Mouse (Mus musculus): Measurements from ENCODE around the gene Mrps27.
"Not testable (repeated sequence)": the region's sequence is repeated elsewhere in the genome, so short reads cannot be mapped to it uniquely, and the experiment has no call there.

Gene Mrps27

GRCm38 (mm10) chr13:99344599-99345575 lies at the start of gene Mrps27, which contains the start of gene Ptcd2:
TSS of gene Mrps27 (plus strand) at chr13:99344786.
TSS of gene Ptcd2 (minus strand) at chr13:99344705.
- DNase-seq = peak; percentile 98 to 99

GRCm38 (mm10) chr13:99299921-99300320 lies 44.7 kb upstream of the Mrps27 start:
- DNase-seq = no peak

DNA sequence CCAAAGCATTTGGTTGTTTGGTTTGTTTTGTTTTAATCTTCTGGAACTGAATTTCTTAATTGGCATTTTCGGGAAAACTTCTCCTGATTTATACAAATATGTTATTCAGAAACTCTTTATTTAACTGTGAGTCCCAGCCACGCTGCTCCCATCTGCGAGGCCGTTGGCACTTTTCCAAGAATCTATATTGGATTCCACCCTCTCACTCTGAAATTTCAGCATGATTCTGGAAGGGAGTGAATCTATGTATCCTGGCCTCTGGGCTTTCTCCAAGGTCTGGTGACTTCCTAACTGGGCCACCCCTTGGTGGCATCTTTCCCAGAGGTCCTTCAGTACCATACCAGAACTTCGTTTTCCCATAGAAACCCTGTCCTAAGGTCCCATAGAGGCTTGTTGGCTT lies 40.7 kb upstream of the Mrps27 start:
- peak in 1 of 2 experiments; percentile 35 for DNase-seq

DNA sequence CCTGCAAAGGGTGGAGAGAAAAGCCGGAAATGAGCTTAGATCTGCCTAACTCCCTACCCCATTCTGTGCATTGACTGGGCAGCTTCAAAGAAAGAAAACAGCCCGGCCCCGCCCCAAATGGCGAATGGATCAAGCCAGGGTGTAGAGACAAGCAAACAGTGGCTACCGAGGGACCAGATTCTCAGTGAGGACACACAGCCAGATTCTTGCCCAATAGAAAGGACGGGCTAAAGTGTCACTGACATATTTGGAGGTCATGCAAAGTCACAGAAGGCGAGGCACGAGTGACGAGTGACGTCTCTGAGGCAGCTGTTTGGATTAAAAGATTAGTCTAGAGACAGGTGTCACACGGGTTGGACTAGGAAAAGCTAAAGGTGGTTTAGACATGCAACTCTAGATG lies 40.2 kb upstream of the Mrps27 start:
- no peak for DNase-seq

DNA sequence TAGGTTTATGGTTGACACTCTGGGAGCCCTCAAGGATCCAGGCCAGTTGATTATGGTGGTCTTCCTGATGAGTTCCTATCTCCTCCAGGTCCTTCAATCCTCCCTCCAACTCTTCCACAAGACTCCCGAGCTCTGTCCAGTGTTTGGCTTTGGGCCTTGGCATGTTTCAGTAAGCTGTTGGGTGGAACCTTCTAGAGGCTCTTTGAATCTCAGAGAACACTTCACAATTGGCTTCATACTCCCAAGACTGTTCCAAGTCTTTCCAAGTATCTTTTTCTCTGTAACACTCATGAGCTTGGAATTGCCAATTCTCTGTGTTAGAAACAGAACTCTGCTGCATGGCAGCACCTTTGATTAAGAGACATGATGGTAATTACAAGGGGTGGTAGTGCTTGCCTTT lies 39.4 kb upstream of the Mrps27 start:
- no peak for DNase-seq

- no peak for DNase-seq
Observed at GRCm38 (mm10) chr13:99306164-99306563, 38.4 kb upstream of the Mrps27 start.

GRCm38 (mm10) chr13:99307930-99308359 lies 36.6 kb upstream of the Mrps27 start:
- DNase-seq = no peak

- no peak for DNase-seq
Observed at GRCm38 (mm10) chr13:99308393-99308792, 36.2 kb upstream of the Mrps27 start.

DNA sequence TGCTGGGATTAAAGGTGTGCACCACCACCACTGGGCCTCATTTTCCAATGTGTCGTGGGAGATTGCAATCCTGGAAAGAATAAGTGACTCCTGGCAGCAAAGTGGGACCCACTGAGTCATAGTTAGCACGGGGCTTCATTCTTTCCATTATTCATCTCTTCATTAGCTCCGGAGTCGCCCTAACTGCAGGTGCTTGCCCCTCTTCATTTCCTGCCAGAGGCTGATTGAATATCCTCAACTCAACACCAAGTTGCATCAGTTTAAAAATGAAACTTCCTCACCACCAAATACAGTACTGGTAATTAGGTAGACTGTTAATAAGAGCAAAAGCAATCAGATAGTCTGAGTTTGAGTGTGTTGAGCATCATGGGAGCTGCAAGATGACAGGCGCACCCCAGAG lies 30.5 kb upstream of the Mrps27 start:
- no peak for DNase-seq

DNA sequence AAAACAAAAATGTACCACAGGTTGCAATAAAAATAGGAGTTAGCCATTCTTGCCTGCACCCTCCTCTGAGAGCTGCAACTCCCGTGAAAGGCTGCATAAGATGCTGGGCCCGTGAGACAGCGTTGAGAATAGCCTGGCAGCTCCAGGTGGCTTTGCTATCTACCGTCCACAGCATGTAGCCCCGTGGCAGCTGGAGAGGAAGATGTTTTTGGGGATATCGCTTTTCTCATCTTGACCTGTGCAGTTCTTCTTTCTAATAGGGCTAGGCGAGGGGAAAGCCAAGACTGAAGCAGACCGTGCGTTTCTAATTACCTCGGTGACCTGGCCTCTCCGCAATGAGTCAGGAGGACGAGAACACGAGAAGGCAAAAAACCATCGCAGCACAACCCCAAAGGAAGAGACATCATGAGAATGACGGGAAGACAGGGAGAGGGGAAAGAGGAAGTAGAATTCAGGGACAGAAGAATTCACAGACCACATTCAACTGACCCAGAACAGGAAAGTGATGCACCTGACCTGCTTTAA lies 29.9 kb upstream of the Mrps27 start:
- no peak for DNase-seq

GRCm38 (mm10) chr13:99316366-99316765 lies 28.2 kb upstream of the Mrps27 start:
- DNase-seq = no peak

- peak; percentile 43 to 69 for DNase-seq
Observed at GRCm38 (mm10) chr13:99317058-99317457, 27.5 kb upstream of the Mrps27 start.

- no peak for DNase-seq
Observed at GRCm38 (mm10) chr13:99320453-99320852, 24.1 kb upstream of the Mrps27 start.

DNA sequence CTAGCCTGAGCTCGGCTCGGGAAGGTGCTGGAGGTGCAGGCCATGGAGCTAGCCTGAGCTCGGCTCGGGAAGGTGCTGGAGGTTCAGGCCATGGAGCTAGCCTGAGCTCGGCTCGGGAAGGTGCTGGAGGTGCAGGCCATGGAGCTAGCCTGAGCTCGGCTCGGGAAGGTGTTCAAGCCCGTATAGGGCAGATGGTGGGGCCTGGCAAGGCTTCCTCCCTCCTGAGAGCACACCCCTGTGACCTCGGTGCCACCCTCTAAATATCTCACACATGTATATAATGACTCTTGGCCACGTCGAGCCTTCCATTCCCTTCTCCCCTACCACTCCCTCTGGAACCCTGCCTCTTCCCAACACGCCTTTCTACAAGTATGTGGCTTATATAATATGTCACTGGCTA lies 21.7 kb upstream of the Mrps27 start:
- DNase-seq = not testable (repeated sequence)

- DNase-seq = no peak
Observed at GRCm38 (mm10) chr13:99323632-99324336, 20.8 kb upstream of the Mrps27 start.

GRCm38 (mm10) chr13:99324337-99324685 lies 20.3 kb upstream of the Mrps27 start:
- DNase-seq = not testable (repeated sequence)

- no peak for DNase-seq
Observed at GRCm38 (mm10) chr13:99331255-99331654, 13.3 kb upstream of the Mrps27 start.

GRCm38 (mm10) chr13:99337510-99337909 lies 7.1 kb upstream of the Mrps27 start:
- DNase-seq = no peak

- no peak for DNase-seq
Observed at GRCm38 (mm10) chr13:99341504-99341903, 3.1 kb upstream of the Mrps27 start.

GRCm38 (mm10) chr13:99343876-99344598 lies 549 bp upstream of the Mrps27 start:
- DNase-seq = no peak

- no peak for DNase-seq
Observed at GRCm38 (mm10) chr13:99350009-99350408, 5.4 kb downstream of the Mrps27 start.

DNA sequence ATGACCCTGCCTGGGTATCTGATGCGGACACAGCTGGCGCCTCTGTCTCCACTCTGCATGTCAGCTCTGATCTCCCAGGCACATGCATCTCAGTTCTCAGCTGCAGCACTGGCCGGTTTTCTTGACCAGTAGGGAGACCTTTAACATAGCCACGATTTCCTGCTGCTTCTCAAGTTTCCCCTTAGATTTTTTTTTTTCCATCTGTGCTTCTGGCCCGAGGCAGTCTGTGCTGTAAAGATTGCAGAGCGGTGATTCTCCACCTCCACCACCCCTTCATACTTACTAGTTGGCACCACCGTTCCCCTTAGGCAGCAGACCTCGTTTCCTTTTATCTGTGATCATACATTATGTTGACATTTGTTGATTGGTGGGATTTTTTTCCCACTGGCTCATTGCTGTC lies 6.6 kb downstream of the Mrps27 start:
- DNase-seq = no peak

GRCm38 (mm10) chr13:99351596-99351995 lies 7.0 kb downstream of the Mrps27 start:
- no peak for DNase-seq

Data from cerebellum, postnatal 25 days (tissue).